Mouse (Mus musculus) CD4-positive, CD25-positive, alpha-beta regulatory T cell, adult 2 months (primary cell): ENCODE results near the gene Polr2a.

Source experiments
- DNase-seq: peaks from one replicate; pipeline ENCODE4 v3.0.0-alpha.2; 2012; ENCODE audit warnings: low read depth, low spot score

Gene Polr2a

GRCm38 (mm10) chr11:69784793-69785272 lies 26.4 kb upstream of the Polr2a start:
- DNase-seq, result no peak

DNA sequence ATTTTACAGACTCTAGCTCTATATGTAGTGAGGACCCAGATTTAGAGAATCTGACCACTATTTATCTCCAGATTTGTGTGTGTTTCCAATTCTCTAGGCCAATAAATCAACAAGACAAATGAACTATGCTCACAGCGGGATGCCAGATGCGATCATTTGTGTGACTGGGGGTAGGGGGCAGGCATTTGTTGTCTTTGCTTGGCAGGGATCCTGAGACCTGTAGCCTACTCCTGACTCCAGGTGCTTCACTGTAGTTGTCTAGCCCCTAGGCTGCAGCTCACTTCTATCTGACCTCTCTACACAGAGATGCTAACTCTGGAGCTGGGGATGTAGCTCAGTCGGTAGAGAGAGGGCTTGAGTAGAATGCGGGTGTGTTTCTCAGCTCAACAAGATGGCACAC lies 23.4 kb upstream of the Polr2a start:
- DNase-seq, result no peak

DNA sequence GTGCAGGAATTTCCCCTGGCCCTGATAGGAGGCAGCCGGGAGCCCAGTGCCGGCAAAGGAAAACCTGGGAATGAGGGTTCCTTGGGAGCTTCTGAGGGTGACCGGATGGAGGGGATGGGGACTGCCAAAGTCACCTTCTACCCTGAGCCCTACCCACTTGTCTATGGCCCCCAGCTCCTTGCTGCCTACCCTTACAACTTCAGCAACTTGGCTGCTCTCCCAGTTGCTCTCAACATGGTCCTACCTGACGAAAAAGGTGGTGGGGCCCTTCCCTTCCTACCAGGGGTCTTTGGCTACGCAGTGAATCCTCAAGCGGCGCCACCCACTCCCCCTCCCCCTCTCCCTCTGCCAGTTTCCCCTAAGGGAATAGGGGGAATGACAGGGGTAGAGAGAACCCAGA lies 20.5 kb upstream of the Polr2a start:
- DNase-seq, result no peak

DNA sequence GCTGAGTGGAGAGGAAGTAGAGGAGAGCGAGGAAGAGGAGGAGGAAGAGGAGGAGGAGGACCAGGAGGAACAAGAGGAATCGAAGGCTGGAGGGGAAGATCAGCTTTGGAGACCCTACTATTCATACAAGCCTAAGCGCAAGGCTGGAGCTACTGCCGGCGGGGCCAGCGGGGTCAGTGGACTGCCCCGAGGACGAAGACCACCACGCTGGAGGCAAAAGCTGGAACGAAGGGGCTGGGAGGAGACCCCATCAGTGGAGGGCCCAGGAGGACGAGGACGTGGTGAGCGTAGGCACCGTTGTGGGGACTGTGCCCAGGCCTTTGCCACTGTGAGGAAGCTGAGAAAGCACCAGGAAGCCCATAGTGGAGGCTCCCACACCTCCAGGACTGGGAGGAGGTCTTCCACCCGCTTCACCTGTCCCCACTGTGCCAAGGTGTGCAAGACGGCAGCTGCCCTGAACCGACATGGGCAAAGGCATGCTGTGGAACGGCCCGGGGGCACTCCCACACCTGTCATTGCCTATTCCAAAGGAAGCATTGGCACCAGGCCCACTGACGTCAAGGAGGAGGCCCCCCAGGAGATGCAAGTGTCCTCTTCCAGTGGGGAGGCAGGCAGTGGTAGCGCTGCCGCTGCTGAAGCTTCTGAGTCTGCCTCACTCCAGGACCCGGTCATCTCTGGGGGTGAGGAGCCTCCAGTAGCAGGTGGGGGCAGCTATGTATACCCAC lies 20.0 kb upstream of the Polr2a start:
- DNase-seq, result no peak

GRCm38 (mm10) chr11:69777504-69778257 lies 19.2 kb upstream of the Polr2a start:
- no peak for DNase-seq

GRCm38 (mm10) chr11:69776488-69776887 lies 18.1 kb upstream of the Polr2a start:
- no peak for DNase-seq

GRCm38 (mm10) chr11:69775716-69776115 lies 17.3 kb upstream of the Polr2a start:
- DNase-seq, result no peak

- DNase-seq, result no peak
Measured at GRCm38 (mm10) chr11:69774961-69775360, 16.5 kb upstream of the Polr2a start.

DNA sequence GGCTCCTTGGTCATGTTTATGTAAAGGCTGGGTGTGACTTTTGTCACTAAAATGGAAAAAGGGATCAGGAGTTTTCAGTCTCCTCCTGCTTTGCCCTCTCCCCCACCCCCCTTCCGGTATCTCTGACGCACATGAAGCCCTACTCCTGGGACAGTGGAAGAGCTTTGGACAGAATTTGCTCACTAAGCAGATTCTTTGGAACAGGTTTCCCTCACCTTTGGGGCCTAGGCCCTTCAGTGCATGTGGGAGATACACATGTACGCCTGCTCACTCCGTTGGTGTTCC lies 9.1 kb upstream of the Polr2a start:
- no peak for DNase-seq

DNA sequence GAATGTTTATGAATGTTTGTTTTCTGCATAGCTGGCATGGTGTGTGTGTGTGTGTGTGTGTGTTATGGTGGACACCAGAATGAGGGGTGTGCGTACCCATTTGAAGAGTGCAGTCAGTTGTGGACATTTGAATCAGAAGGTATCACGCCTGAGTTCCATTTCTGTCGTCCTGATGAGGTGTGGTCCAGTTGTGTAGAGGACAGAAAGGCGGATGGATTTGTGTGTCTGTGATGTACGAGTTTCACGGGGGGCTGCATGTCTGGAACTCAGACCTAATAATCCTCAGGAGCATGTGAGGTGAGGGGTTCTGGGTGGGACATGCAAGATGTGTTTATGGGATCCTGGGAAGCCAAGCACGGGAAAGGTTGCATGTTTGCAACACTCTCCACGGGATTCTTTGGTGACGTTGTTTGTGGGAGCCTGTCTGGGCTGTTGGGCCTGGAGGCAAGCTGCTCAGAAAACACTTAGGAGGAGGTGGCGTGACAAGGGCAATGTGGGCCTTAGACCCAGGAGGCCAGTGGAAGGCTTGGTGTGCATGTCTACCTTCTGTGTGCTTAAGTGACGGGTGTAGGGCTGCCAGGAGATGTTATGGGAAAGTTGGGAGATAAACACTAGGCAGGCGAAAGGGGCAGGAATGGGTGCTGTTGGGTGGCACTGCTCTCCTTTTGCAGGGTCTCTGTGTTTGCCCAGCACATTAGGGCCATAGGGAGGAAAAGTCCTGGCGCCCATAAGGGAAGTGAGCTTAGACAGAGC lies 8.6 kb upstream of the Polr2a start:
- DNase-seq, result no peak

GRCm38 (mm10) chr11:69766126-69766609 lies 7.7 kb upstream of the Polr2a start:
- DNase-seq, result peak; percentile 90

DNA sequence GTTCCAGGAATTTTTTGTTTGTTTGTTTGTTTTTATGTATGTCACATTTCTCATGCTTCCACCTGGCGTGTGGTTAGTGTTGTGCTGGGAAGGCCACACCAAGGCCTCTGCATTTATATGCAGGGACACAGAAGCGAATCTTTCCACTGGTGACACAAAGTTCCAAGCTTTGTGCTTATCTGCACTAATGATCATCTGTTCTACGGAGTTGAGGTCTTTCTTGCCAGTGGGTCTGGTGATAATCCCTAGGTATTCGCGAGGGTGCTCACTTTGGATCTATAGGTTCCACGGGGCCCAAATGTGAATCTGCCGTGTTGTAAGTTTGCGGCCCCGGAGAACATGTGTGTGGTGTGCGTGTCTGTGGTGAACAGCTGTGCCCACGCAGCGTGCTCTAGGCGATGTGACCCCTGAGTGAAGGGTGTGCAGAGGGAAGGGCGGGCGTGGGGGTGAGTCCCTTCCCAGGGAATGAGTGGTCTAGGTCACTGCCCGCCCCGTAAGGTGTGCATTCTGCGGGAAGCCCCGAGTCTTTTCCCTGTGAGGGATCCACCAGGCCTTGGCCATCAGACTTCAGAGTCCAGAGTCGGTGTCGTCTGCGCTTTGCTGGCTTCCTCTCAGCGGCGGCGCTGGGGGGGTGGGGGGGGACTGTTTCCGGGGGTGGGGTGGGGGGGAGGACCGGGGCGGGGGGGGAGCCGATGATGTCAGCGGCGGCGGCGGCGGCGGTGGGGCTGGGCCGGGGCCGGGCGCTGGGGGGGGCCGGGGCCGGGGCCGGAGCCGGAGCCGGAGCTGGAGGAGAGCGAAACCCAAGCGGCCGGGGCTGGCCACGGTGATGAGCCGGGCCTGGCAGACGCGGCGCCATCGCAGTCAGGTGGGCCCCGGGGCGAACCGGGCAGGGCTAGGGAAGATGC lies 7.0 kb upstream of the Polr2a start, which contains the start of gene Zbtb4:
TSS of gene Zbtb4 (plus strand) at position 692 of the 905 bp plus-strand sequence.
- peak; percentile 80 for DNase-seq

DNA sequence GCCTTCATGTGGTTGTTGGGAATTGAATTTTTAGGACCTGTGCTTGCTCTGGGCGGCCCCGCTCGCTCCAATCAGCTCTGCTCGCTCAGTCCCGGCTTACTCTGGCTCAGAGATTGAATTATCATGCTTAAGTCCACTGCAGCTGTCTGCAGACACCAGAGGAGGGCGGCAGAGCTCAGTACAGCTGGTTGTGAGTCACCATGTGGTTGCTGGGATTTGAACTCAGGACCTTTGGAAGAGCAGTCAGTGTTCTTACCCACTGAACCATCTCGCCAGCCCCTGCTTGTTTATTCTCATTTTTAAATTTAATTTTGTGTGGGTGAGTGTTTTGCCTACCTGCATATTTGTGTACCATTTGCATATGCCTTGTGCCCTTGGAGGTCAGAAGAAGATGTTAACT lies 5.1 kb upstream of the Polr2a start:
- peak; percentile 50 for DNase-seq

- DNase-seq, result peak; percentile 26
Measured at GRCm38 (mm10) chr11:69761868-69762267, 3.4 kb upstream of the Polr2a start, which contains the start of gene Slc35g3. TSS of gene Slc35g3 (minus strand) at chr11:69761968.

GRCm38 (mm10) chr11:69760901-69761200 lies 2.4 kb upstream of the Polr2a start:
- DNase-seq, result no peak

GRCm38 (mm10) chr11:69760160-69760900 lies 1.9 kb upstream of the Polr2a start:
- DNase-seq, result no peak

GRCm38 (mm10) chr11:69758971-69759721 lies 709 bp upstream of the Polr2a start:
- DNase-seq, result peak; percentile 93

- peak; percentile 98 for DNase-seq
Measured at GRCm38 (mm10) chr11:69758090-69758456, 364 bp downstream of the Polr2a start.

GRCm38 (mm10) chr11:69757303-69758089 lies 941 bp downstream of the Polr2a start:
- peak; percentile 23 for DNase-seq
